Mouse (Mus musculus) kidney, embryonic 14.5 days (tissue): ENCODE measurements at regions not wholly inside any gene's neighbourhood (a gene's known extent, or its start where the extent isn't known, plus 50 kb on each side); places are given as distances from the start of the nearest gene placed in this dataset.
A peak's percentile ranks its signal among the peaks of the same experiment; 100 is the strongest.

ENCODE experiments used
- ATAC-seq: fragments of 200-750 bp; cut with Nextera tagmentation; 2 replicates; pipeline ENCODE4 v1.8.0; 2017; ENCODE audit warnings: moderate number of reproducible peaks, mild to moderate bottlenecking, moderate TSS enrichment, moderate library complexity; ENCODE audit not compliant: low FRiP score, low TSS enrichment
- H3K27ac ChIP-seq: fragments of 300-500 bp; sonication (generic); 2 replicates; pipeline ENCODE4 v1.5.1; 2014; ENCODE audit warnings: low read depth, mild to moderate bottlenecking, low read length, moderate library complexity, mixed read lengths
- H3K27me3 ChIP-seq: fragments of 300-500 bp; sonication (generic); 2 replicates; pipeline ENCODE4 v1.6.1; 2014; ENCODE audit warnings: mild to moderate bottlenecking, low read length; ENCODE audit not compliant: control insufficient read depth, insufficient read depth
- H3K36me3 ChIP-seq: fragments of 300-500 bp; sonication (generic); 2 replicates; pipeline ENCODE4 v1.6.1; 2014; ENCODE audit warnings: low read length, mixed read lengths; ENCODE audit not compliant: control insufficient read depth, insufficient read depth
- H3K4me1 ChIP-seq: fragments of 300-500 bp; sonication (generic); 2 replicates; pipeline ENCODE4 v1.6.1; 2014; ENCODE audit warnings: low read length, mixed read lengths; ENCODE audit not compliant: control insufficient read depth, insufficient read depth
- H3K4me2 ChIP-seq: fragments of 300-500 bp; sonication (generic); replicated peaks from 2 replicates; pipeline ENCODE4 v1.6.1; 2014; ENCODE audit warnings: low read depth, mild to moderate bottlenecking, low read length
- H3K4me3 ChIP-seq: fragments of 300-500 bp; sonication (generic); 2 replicates; pipeline ENCODE4 v1.5.1; 2014; ENCODE audit warnings: mild to moderate bottlenecking, low read length
- H3K9ac ChIP-seq: fragments of 300-500 bp; sonication (generic); 2 replicates; pipeline ENCODE4 v1.6.1; 2014; ENCODE audit warnings: low read depth, mild to moderate bottlenecking, low read length, moderate library complexity
- H3K9me3 ChIP-seq: fragments of 300-500 bp; sonication (generic); 2 replicates; pipeline ENCODE4 v1.6.1; 2016; ENCODE audit warnings: low read length; ENCODE audit not compliant: control insufficient read depth
- WGBS: fragments of 180-500 bp; shearing (Covaris S2); extraction: QIAGEN DNeasy Blood & Tissue Kit; methylation state at CpG from one replicate; pipeline ENCODE4 v1.1.7; 2014; 5-methylcytosine and 5-hydroxymethylcytosine counted together

DNA sequence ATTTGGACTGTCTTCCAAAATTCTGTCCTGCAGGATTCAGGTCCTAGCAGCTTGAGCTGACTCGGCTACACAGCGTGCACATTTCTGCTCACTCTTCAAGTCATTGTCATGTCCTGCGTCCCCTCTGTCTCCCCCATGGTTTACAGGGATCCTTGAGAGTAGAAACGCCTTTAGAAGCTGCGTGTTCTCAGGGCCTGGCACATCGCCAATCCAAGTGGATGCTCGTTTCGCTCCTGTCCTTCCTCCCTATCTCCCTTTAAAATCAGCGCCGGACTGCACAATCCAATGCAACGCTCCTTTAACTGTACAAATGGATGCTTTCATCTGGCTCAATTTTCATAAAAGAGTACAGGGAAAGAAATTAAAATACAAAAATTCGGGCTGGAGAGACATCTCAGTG lies 201.6 kb downstream of the Cdh26 start:
- no peak for ATAC-seq
- no peaks in the 10 kb centered on the region for H3K9me3 ChIP-seq
- H3K4me3 ChIP-seq = no peak overlapping the region
- H3K4me2 ChIP-seq = no peak overlapping the region
- H3K27ac ChIP-seq = no peak overlapping the region
- no peak overlapping the region for H3K9ac ChIP-seq
- WGBS = 75% methylated on average over 12 of the region's 12 CpGs
- H3K36me3 ChIP-seq = no peaks in the 10 kb centered on the region
- H3K4me1 ChIP-seq = peaks cover 24% of the 10 kb centered on the region
- H3K27me3 ChIP-seq = no peaks in the 10 kb centered on the region

DNA sequence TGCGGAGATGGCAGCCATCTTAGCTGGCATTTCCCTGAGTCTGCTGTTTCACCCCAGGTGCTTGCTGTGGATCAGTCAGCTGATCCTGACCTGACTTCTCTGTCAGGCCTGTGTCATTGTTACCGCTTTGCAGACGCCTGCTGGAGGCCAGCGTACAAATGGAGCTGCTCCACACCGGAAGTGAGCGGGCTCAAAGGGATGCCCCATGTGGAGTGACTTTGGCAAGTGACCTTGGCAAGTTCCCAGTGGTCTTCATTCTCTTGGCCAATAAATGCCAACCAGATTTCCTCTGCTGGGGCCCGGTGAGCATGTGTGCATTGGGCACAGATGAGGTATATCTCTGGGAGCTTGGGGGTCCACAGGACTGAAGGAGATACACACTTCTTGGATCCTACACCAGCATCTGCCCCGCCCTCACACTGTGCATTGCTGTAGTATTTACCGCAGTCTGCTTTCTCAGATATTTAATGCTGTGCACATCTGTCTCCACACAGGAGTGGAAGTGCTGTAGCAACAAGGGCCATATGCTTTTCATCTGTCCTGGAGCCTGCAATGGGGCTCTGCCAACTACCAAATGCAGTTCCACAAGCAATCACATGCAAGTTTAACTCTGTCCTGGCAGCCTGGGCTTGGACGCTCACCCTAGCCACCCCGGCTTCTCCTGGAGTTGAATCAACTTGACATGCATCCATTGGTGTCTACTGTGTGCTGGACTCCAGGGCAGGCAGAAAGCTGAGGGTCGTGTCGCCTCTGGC lies 202.7 kb downstream of the Cdh26 start:
- 91% methylated on average over 13 of the region's 13 CpGs for WGBS
- no peaks in the 10 kb centered on the region for H3K27me3 ChIP-seq
- no peaks in the 10 kb centered on the region for H3K9me3 ChIP-seq
- H3K4me3 ChIP-seq = no peak overlapping the region
- no peak overlapping the region for H3K9ac ChIP-seq
- H3K36me3 ChIP-seq = no peaks in the 10 kb centered on the region
- H3K4me1 ChIP-seq = peaks cover 16% of the 10 kb centered on the region
- H3K27ac ChIP-seq = no peak overlapping the region
- H3K4me2 ChIP-seq = no peak overlapping the region
- ATAC-seq = no peak

DNA sequence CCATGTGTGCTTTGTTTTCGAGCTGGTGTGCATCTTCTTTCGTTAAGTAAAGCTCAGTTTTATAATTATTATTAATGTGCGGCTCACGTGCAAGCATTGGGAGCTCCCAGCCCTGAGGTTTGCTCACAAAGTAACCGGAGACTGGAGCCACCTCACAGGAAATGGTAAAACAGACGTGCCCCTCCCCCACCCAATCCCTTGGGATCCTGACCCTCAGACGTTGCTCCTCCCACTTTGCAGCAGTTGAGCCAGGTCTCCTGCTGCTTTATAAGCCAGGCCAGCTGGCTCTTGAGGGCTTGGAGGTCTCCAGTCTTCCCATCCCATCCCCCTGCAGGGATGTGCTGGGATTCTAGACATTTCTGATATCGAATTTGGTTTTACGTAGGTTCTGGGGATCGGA lies 203.8 kb downstream of the Cdh26 start:
- H3K9me3 ChIP-seq = no peaks in the 10 kb centered on the region
- ATAC-seq = no peak
- 41% methylated on average over 10 of the region's 10 CpGs for WGBS
- H3K27ac ChIP-seq = no peak overlapping the region
- no peak overlapping the region for H3K9ac ChIP-seq
- no peak overlapping the region for H3K4me2 ChIP-seq
- peaks cover 14% of the 10 kb centered on the region; the same call in 1 of the 2 replicates for H3K4me1 ChIP-seq
- no peaks in the 10 kb centered on the region for H3K36me3 ChIP-seq
- no peak overlapping the region for H3K4me3 ChIP-seq
- no peaks in the 10 kb centered on the region for H3K27me3 ChIP-seq

DNA sequence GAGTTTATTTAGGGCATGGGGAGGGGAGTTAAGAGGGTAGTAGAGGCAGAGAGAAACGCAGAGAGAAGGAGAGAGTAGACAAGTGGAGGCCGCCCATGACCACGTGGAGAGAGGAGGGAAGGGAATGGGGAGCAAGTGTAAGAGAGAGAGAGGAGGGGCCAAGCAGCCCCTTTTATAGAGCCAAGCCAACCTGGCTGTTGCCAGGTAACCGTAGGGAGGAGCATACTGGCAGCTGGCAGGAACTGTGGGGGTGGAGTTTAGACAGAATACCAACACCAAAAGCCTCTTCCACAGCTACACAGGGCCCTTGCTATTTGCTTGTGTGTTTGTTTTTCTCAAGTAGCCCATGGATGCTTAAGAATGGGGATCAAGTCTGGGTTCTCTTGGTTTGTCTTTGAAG lies 205.4 kb downstream of the Cdh26 start:
- 51% methylated on average over 4 of the region's 4 CpGs for WGBS
- peaks cover 14% of the 10 kb centered on the region; the same call in 1 of the 2 replicates for H3K4me1 ChIP-seq
- H3K4me2 ChIP-seq = no peak overlapping the region
- H3K36me3 ChIP-seq = no peaks in the 10 kb centered on the region
- H3K4me3 ChIP-seq = no peak overlapping the region
- H3K9me3 ChIP-seq = no peaks in the 10 kb centered on the region
- no peak overlapping the region for H3K9ac ChIP-seq
- no peaks in the 10 kb centered on the region for H3K27me3 ChIP-seq
- H3K27ac ChIP-seq = no peak overlapping the region
- no peak for ATAC-seq

DNA sequence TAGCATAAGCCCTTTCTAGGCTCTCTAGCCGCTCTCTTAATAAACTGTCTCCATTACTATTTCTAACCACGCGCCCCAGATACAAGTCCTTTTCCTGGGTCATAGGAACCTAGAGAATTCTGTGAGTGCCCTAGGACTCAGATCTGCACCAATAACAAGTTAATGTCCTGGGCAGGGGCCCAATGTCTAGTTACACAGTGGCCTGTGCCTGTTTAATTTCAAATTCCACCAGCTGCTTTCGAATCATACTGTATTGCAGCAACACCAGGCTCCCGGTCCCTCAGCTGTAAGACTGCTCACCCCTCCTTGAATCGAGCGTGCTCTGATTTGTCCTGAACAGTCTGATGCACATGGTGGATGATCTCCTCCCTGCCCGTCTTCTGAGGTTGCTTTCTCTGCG lies 206.6 kb downstream of the Cdh26 start:
- Histone ChIP-seq H3K4me2 (no peak overlapping the region), H3K27ac (no peak overlapping the region), H3K36me3 (no peaks in the 10 kb centered on the region), H3K4me1 (peaks cover 10% of the 10 kb centered on the region; the same call in 1 of the 2 replicates), H3K9ac (no peak overlapping the region), H3K4me3 (no peak overlapping the region), H3K9me3 (no peaks in the 10 kb centered on the region), H3K27me3 (no peaks in the 10 kb centered on the region)
- ATAC-seq = no peak
- WGBS = 93% methylated on average over 9 of the region's 9 CpGs

DNA sequence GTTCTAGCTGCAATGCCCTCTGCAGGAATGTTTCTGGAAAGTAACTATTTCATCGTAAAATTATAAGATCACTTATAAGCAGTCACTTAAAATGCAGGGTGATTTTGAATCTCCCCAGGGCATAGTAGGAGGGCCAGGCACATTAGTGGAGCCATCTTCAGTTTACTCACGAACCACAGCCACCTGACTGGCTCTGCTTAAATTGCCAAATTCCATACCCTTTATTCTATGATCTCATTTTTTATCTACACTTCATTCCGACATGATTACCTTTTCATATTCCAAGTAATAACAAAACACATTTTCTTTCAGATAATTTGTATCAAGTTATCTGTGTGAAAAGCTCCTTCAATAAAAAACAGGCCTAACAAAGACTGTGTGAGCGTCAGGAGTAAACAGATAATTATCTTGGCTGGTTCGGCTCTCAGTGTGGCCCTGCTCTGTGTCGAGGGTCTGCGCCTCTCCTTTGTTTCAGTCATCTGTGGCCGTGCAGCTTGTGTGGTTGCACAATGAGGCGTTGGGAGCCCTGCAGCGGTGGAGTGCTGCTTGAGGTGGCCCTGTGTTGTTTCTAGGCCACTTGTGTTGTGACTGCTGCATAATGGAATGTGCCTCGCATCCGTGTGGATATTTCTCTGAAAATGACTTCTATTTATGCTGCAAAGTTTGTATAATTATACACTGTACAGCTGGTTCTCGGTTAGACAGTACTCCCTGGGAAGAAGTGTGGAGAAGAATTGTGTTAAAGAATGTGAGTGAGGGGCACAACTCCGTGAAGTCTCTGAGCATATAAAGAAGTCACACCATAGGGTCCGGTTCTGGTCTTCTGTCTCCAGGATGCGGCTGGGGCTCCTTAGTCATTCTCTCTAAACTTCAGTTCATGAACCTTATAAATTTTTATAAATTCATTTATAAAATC lies 212.1 kb downstream of the Cdh26 start:
- Histone ChIP-seq H3K4me3 (no peak overlapping the region), H3K36me3 (no peaks in the 10 kb centered on the region), H3K4me2 (no peak overlapping the region), H3K27me3 (no peaks in the 10 kb centered on the region), H3K27ac (peak overlapping the region; percentile 69), H3K4me1 (0 out of 2 replicates have a peak, but pooled peaks cover 3% of the 10 kb centered on the region), H3K9me3 (no peaks in the 10 kb centered on the region), H3K9ac (no peak overlapping the region)
- WGBS = 61% methylated on average over 16 of the region's 16 CpGs
- no peak; the same call in 1 of the 2 replicates for ATAC-seq

DNA sequence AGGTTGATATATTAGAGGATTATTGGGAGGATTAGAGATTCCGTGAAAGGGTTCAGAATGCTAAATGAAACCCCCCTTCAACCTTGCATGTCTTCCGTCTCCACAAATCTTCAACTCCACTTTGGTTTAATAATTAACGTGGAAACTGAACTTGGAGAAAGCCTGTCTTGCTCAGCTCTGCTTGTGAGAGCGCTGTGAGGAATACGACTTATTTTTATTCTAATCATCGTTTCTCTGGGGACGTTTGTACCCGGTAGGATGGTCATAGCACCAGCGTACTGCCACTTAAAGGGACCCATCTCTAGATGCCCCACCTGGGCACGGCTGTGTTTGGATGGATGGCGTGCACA lies 212.7 kb downstream of the Cdh26 start:
- Histone ChIP-seq H3K27me3 (no peaks in the 10 kb centered on the region), H3K9ac (no peak overlapping the region), H3K4me3 (no peak overlapping the region), H3K27ac (peak overlapping the region; percentile 69; the same call in 1 of the 2 replicates), H3K4me1 (0 out of 2 replicates have a peak, but pooled peaks cover 3% of the 10 kb centered on the region), H3K9me3 (no peaks in the 10 kb centered on the region), H3K4me2 (0 out of 2 replicates have a peak overlapping the region, but pooled peaks have one; percentile 15), H3K36me3 (no peaks in the 10 kb centered on the region)
- WGBS = 68% methylated on average over 11 of the region's 11 CpGs
- peak; percentile 50; the same call in 1 of the 2 replicates for ATAC-seq

DNA sequence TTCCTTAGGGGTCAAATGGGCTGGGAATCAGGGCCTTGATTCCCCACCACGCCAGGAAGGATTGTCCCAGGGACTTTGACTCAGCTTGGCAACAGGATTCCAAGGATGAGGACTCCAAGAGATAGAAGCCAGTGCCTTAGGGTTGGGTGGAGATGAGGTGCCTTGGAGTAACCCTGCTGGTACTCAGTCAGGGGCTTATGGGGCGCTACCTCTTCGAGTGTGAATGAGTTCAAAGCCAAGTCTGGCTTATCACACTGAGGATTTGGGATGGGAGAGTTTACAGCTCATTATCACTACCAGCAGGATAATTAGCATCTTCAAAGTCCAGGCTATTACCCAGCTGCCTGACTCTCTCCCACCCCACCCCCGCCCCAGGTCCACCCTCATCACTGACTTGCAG lies 213.5 kb downstream of the Cdh26 start:
- H3K9me3 ChIP-seq = no peaks in the 10 kb centered on the region
- H3K36me3 ChIP-seq = no peaks in the 10 kb centered on the region
- H3K27ac ChIP-seq = no peak overlapping the region
- no peak overlapping the region for H3K9ac ChIP-seq
- no peak overlapping the region for H3K4me2 ChIP-seq
- no peaks in the 10 kb centered on the region for H3K27me3 ChIP-seq
- WGBS = 40% methylated on average over 4 of the region's 4 CpGs
- ATAC-seq = no peak
- no peak overlapping the region for H3K4me3 ChIP-seq
- H3K4me1 ChIP-seq = 0 out of 2 replicates have a peak, but pooled peaks cover 3% of the 10 kb centered on the region

DNA sequence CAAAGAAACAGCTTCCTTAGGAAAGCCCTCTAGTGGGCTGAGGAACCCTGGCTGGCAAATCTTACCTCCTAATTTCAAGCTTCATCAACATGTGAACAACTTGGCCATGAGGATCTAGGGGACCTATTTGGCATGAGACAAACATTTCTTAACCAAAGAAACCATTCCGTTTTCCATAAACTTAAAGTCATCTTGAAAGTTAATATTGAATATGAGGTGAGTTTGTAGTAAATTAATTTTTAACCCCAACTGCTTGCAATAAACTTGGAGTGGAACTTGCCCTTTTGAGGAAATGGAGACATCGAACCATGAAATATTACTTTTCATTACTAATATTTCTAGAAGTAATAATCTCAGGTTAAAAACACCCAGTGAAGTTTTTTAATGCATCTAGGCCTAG lies 229.7 kb downstream of the Cdh26 start:
- WGBS = 80% methylated on average over 2 of the region's 2 CpGs
- Histone ChIP-seq H3K9ac (no peak overlapping the region), H3K27ac (no peak overlapping the region), H3K4me2 (no peak overlapping the region), H3K36me3 (no peaks in the 10 kb centered on the region), H3K4me1 (no peaks in the 10 kb centered on the region), H3K4me3 (no peak overlapping the region), H3K27me3 (no peaks in the 10 kb centered on the region), H3K9me3 (no peaks in the 10 kb centered on the region)
- no peak for ATAC-seq
